Mouse (Mus musculus) midbrain, embryonic 15.5 days (tissue): ENCODE measurements at regions not wholly inside any gene's neighbourhood (a gene's known extent, or its start where the extent isn't known, plus 50 kb on each side); places are given as distances from the start of the nearest gene placed in this dataset.
A peak's percentile ranks its signal among the peaks of the same experiment; 100 is the strongest.

Source experiments
- ATAC-seq: fragments of 200-750 bp; cut with Nextera tagmentation; replicated peaks from 2 replicates; pipeline ENCODE4 v1.8.0; 2017; ENCODE audit warnings: moderate TSS enrichment
- H3K27ac ChIP-seq: fragments of 300-500 bp; sonication (generic); 2 replicates; pipeline ENCODE4 v1.5.1; 2015; ENCODE audit warnings: mild to moderate bottlenecking, inconsistent platforms
- H3K27me3 ChIP-seq: fragments of 300-500 bp; sonication (generic); replicated peaks from 2 replicates; pipeline ENCODE4 v1.6.1; 2015; ENCODE audit warnings: inconsistent platforms
- H3K36me3 ChIP-seq: fragments of 300-500 bp; sonication (generic); replicated peaks from 2 replicates; pipeline ENCODE4 v1.6.1; 2015; ENCODE audit warnings: inconsistent platforms
- H3K4me1 ChIP-seq: fragments of 300-500 bp; sonication (generic); 2 replicates; pipeline ENCODE4 v1.6.1; 2015; ENCODE audit warnings: inconsistent platforms
- H3K4me2 ChIP-seq: fragments of 300-500 bp; sonication (generic); 2 replicates; pipeline ENCODE4 v1.6.1; 2015; ENCODE audit warnings: inconsistent platforms, mild to moderate bottlenecking, moderate library complexity
- H3K4me3 ChIP-seq: fragments of 300-500 bp; sonication (generic); 2 replicates; pipeline ENCODE4 v1.5.1; 2015; ENCODE audit warnings: mild to moderate bottlenecking, inconsistent platforms
- H3K9ac ChIP-seq: fragments of 300-500 bp; sonication (generic); 2 replicates; pipeline ENCODE4 v1.6.1; 2015; ENCODE audit warnings: mild to moderate bottlenecking, inconsistent platforms
- H3K9me3 ChIP-seq: fragments of 300-500 bp; sonication (generic); 2 replicates; pipeline ENCODE4 v1.6.1; 2016; ENCODE audit warnings: inconsistent platforms
- WGBS: fragments of 180-500 bp; shearing (Covaris S2); methylation state at CpG from one replicate; pipeline ENCODE4 v1.1.7; 2015; ENCODE audit warnings: mixed read lengths; 5-methylcytosine and 5-hydroxymethylcytosine counted together

DNA sequence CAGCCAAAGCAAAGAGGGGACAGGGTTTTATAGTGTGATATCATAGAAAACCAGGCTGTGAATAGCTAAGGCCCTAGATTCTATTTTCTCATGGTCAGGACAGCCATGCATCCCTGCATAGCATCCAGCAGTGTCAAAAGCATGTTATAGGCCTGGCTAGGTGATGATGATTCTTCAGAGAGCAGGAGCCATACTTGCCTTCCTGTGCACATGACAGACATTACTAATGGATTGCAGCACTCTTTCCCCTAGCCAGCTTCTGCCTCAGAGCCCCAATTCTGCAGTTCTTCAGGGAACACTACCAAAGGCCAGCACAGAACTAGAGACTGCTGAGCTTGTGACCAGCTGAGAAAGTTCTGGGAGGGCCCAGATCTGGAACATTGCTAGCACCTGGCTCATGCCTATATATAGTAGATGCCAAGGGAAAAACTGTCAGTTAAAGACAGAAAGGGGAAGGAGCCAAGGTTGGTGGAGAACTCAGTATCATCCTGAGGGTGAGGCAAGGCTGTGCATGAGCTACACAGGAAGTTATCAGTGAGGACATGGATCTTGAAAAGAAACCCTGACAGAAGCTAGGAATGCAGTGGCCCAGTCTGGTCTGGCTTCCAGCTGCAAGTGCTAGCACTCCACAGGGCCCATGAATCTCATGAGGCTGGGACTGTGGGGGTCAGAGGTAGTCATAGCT, 95.6 kb downstream of the 1810010D01Rik start:
- Histone ChIP-seq H3K4me3 (no peak overlapping the region), H3K9ac (no peak overlapping the region), H3K36me3 (no peaks in the 10 kb centered on the region), H3K9me3 (no peaks in the 10 kb centered on the region), H3K4me1 (no peaks in the 10 kb centered on the region), H3K27ac (no peak overlapping the region), H3K4me2 (no peak overlapping the region), H3K27me3 (no peaks in the 10 kb centered on the region)
- ATAC-seq: no peak

DNA sequence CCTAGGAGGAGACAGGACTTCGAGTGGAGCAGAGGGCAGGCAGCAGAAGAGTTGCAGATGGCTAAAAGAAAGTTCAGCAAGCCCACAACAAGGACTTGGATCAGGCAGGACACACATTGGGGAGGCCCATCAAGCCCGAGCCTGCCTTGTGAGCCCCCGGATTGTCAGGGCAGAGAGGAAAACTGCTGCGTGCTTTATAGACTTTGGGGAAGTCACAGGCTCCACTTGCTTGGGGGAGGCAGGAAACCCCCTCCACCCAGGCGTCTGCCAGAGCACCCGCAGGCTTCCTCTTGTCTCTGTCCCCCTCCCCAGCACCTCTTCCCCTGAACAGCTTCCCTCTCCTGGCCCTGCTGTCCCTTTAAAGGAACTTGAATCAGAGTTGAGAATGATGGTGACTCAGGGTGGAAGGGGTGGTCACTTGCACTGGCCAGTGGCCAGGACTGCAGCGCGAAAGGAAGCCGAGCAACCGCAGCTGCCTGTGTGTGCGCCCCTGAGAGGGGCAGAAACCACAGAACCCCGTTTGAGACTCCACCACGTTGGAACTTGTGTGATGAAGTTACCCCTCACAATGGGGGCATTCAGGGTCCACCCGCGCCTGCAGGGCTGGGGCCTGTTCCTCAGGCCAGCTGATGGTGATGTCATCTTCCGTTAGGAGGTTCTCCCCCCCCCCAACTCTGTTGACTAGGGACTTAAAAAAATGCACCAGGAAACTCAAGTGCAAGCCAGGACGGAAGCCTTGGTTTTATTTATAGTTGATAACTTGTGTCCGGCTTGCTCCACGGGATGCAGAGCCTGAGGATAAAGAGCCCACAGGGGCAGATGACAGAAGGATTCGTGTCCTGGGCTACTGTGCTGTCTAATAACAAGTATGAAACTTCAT, 96.4 kb downstream of the 1810010D01Rik start:
- no peak overlapping the region for H3K9ac ChIP-seq
- H3K36me3 ChIP-seq: no peaks in the 10 kb centered on the region
- WGBS: 61% methylated on average over 20 of the region's 20 CpGs
- peak; percentile 37; the same call in 1 of the 2 replicates for ATAC-seq
- H3K4me2 ChIP-seq: no peak overlapping the region
- no peaks in the 10 kb centered on the region for H3K4me1 ChIP-seq
- no peaks in the 10 kb centered on the region for H3K27me3 ChIP-seq
- H3K9me3 ChIP-seq: no peaks in the 10 kb centered on the region
- H3K27ac ChIP-seq: peak overlapping the region; percentile 5
- H3K4me3 ChIP-seq: no peak overlapping the region

DNA sequence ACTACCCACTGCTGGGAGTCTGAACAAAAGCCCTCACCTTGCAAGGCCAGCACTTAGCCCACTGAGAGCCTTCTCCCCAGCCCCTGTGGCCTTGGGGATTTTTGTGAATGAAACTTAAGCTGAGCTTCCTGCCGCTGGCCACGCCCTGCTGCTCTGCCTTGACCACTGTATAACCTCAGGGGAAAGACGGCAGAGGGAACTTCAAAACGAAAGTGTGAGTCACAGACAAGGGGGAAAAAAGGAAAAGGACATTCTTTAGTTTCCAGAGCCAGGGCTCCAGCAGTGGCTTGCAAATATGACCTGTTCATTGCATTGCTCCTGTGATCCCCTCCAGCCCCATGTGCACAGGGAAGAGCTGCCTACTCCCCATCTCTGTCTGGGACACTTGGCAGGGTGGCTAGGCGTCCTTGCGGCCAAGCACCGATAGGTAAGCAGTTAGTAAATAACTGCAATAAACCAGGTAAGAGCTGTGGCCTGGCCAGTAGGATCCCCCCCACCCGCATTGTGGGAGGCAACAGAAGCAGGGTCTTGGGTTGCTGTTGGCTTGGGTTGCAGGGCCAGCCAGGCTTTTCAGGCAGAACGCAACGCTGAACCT, 97.2 kb downstream of the 1810010D01Rik start:
- H3K4me2 ChIP-seq: no peak overlapping the region
- no peaks in the 10 kb centered on the region for H3K36me3 ChIP-seq
- WGBS: 48% methylated on average over 10 of the region's 10 CpGs
- no peaks in the 10 kb centered on the region for H3K4me1 ChIP-seq
- H3K27me3 ChIP-seq: no peaks in the 10 kb centered on the region
- no peak overlapping the region for H3K4me3 ChIP-seq
- no peak for ATAC-seq
- no peaks in the 10 kb centered on the region for H3K9me3 ChIP-seq
- H3K27ac ChIP-seq: peak overlapping the region; percentile 5
- H3K9ac ChIP-seq: no peak overlapping the region

DNA sequence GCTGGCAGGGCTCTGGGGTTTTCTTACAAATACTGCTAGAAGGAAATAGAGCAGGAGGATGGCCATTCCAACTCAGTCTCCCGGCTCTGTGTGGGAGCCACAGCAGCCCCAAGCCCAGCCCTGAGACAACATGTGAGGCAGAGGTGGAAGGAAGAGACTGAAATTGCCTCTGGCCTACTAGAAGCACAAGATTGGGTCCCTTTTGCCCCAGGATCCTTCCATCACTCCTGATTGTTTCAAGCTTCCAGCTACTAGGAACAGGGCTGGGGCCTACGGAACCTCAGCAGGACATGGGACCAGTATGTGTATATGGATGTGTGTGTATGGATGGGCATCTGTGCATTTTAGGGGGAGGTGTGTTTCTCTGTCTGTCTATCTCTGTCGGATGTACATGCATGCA, 97.9 kb downstream of the 1810010D01Rik start:
- no peaks in the 10 kb centered on the region for H3K4me1 ChIP-seq
- H3K27ac ChIP-seq: no peak overlapping the region
- H3K4me3 ChIP-seq: no peak overlapping the region
- H3K9me3 ChIP-seq: no peaks in the 10 kb centered on the region
- WGBS: 92% methylated on average over 3 of the region's 3 CpGs
- no peak overlapping the region for H3K9ac ChIP-seq
- H3K36me3 ChIP-seq: no peaks in the 10 kb centered on the region
- H3K4me2 ChIP-seq: no peak overlapping the region
- ATAC-seq: no peak
- no peaks in the 10 kb centered on the region for H3K27me3 ChIP-seq

DNA sequence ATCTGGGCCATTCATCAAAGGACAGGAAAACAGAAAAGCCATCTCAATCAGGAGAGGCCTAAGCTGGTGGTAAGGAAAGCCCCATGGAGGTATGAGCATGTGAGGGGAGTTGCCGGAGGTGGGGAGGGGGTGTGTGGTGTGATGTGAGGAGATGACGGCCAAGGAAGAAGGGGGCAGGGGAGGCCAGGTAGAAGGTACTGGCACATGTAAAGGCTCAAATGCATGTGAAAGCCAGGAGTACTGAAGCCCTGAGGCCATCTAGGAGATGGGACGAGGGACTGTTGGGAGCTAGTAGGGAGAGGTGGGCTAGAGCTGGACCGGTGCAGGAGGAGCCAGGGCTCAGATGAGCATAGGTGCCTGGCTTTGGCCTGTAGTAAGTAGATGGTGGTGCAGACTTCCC, 98.4 kb downstream of the 1810010D01Rik start:
- WGBS: 96% methylated on average over 4 of the region's 4 CpGs
- H3K4me2 ChIP-seq: no peak overlapping the region
- ATAC-seq: no peak
- no peaks in the 10 kb centered on the region for H3K36me3 ChIP-seq
- no peak overlapping the region for H3K4me3 ChIP-seq
- no peak overlapping the region for H3K9ac ChIP-seq
- no peak overlapping the region for H3K27ac ChIP-seq
- H3K9me3 ChIP-seq: no peaks in the 10 kb centered on the region
- H3K4me1 ChIP-seq: no peaks in the 10 kb centered on the region
- H3K27me3 ChIP-seq: no peaks in the 10 kb centered on the region

DNA sequence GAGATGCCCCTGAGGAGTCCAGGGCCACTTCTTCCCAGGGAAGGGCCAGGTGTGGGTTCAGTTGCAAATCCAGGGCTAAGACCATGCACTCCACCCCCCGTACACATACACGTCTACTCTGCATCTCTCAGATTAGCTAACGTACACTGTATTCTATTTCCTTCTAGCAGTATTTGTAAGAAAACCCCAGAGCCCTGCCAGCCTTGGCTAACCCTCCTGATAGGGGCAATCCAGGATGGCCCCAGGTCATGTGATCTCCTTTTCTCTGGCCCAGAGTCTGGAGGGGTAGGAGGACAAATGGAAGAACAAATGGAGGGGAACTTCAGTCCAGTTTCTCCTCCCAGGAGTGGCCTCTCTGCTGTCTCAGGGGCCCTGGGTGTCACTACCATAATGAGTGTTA, 98.9 kb downstream of the 1810010D01Rik start:
- no peak overlapping the region for H3K4me2 ChIP-seq
- no peaks in the 10 kb centered on the region for H3K36me3 ChIP-seq
- H3K27ac ChIP-seq: no peak overlapping the region
- H3K4me3 ChIP-seq: no peak overlapping the region
- H3K4me1 ChIP-seq: no peaks in the 10 kb centered on the region
- no peaks in the 10 kb centered on the region for H3K9me3 ChIP-seq
- WGBS: 96% methylated on average over 3 of the region's 3 CpGs
- H3K9ac ChIP-seq: no peak overlapping the region
- no peak for ATAC-seq
- H3K27me3 ChIP-seq: no peaks in the 10 kb centered on the region

DNA sequence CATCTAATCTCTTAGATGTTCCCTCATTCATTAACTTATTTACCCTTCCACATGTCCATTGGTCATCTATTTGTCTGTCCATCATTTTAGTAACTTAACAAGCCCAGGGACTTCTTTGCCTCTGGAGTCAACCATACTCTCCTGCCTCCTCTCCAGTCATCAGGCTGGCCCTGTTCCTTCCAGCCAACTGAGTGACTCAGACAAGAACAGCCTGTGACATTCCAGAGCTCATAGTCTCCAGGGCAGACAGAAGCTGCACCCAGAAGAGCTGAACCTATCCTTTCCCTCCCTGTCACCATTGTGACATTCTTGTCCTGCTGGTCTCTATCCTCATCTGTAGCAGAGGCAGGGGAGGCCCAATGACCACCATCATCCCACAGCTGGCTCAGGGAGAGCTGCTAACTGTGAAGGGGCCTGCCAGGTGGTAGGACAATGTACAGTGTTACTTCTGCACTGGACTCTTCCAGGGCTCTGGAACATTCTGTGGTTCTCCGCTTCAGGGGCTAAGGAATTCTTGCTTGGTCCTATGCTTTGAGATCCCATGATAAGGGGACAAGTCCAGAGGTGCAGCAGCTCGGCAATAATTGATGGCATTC, 100.2 kb downstream of the 1810010D01Rik start:
- H3K9me3 ChIP-seq: no peaks in the 10 kb centered on the region
- 79% methylated on average over 2 of the region's 2 CpGs for WGBS
- H3K27ac ChIP-seq: no peak overlapping the region
- no peaks in the 10 kb centered on the region for H3K4me1 ChIP-seq
- ATAC-seq: no peak
- H3K4me2 ChIP-seq: no peak overlapping the region
- H3K4me3 ChIP-seq: no peak overlapping the region
- no peaks in the 10 kb centered on the region for H3K27me3 ChIP-seq
- H3K36me3 ChIP-seq: no peaks in the 10 kb centered on the region
- H3K9ac ChIP-seq: no peak overlapping the region

DNA sequence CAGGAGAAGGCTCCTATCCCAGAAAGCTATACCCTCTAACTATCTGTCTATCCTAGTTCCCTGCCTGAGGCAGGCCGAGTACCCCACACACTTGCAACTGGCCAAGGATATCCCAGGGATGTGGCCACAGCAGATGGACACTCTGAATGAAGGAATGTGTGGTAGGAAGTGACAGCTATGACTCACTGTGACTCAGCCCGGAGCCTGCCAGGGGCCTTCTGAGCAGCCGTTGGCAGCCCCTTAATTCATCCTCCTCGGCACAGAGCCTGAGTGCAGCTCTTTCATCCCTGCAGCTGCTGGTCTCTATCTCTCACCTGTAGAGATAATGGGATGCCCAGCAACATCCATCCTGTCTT, 101.4 kb downstream of the 1810010D01Rik start:
- Histone ChIP-seq H3K4me3 (no peak overlapping the region), H3K4me1 (no peaks in the 10 kb centered on the region), H3K9me3 (no peaks in the 10 kb centered on the region), H3K27ac (no peak overlapping the region), H3K9ac (no peak overlapping the region), H3K36me3 (no peaks in the 10 kb centered on the region), H3K27me3 (no peaks in the 10 kb centered on the region), H3K4me2 (no peak overlapping the region)
- no peak for ATAC-seq
- WGBS: 80% methylated on average over 4 of the region's 4 CpGs

DNA sequence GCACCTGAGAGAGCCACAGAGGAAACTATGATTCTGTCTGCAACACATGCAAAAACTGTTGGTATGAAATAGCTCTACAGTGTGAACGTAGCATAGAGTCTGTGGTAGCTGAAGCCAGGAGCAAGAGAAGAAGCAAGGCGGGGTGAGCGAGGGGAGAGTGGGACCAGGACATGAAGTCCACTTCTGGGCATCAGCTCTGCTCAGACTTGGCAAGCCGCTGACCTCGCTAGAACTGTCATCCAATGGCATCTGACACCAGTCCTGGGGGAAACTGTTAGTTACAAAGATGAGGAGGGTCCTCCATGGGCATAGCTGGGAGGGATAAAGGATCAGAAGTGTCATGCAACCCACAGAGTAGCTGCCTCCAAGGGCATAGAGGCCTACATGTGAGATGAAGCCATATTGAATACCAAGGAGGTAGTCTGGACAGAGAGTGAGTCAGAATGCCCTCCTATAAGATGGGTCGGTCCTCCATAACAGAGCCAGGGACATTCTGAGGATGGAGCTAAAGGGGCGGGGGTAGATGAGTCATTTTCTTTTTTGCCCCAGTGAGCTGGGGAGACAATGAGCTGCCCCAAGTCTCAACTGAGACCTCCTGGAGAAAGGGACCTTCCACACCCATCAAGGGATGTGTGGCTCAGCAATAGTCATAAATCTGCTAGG, 102.0 kb downstream of the 1810010D01Rik start:
- no peaks in the 10 kb centered on the region for H3K4me1 ChIP-seq
- no peaks in the 10 kb centered on the region for H3K36me3 ChIP-seq
- H3K27me3 ChIP-seq: no peaks in the 10 kb centered on the region
- no peaks in the 10 kb centered on the region for H3K9me3 ChIP-seq
- H3K4me3 ChIP-seq: no peak overlapping the region
- ATAC-seq: no peak
- H3K9ac ChIP-seq: no peak overlapping the region
- H3K4me2 ChIP-seq: no peak overlapping the region
- 95% methylated on average over 7 of the region's 7 CpGs for WGBS
- no peak overlapping the region for H3K27ac ChIP-seq

DNA sequence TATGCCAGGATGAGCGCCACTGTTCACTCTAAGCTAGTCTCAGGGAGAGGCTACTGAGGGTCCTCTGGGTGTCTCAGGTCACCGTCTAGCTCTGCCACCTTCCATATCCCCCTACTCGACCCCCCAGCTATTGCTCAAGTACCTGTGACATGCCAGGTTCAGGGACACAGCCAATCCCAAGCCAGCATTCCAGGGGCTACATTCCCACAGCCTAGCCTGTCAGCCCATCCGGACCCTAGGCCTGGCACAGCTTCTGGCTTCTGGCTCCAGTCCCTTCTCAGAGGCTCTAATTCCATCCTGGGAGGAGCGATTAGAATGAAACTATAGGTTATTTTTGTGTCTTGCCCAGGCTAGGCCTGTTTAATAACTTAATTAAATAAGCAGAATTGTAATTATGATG, 105.2 kb downstream of the 1810010D01Rik start:
- WGBS: 74% methylated on average over 5 of the region's 5 CpGs

DNA sequence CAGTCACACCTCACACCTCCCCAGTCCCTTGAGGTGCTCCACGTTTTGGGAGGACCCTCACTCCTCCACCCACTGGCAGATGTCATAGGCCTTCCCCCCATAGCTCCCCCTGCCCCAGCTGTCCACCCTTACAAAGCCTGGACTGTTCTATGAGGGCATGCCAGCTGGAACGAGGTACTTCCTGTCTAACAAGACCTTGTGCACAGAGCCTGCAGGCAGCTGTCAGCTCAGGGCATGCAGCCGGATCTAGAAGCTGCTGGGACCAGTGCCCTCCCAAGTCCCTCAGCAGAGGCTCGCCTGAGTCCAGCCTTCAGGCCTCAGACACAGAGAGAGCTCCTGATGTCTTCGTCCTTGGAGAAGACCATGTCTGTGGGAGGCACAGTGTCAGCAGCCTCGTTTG, 105.7 kb downstream of the 1810010D01Rik start:
- no peaks in the 10 kb centered on the region for H3K36me3 ChIP-seq
- ATAC-seq: no peak
- H3K27me3 ChIP-seq: no peaks in the 10 kb centered on the region
- H3K9me3 ChIP-seq: no peaks in the 10 kb centered on the region
- H3K4me2 ChIP-seq: no peak overlapping the region
- no peak overlapping the region for H3K9ac ChIP-seq
- no peak overlapping the region for H3K27ac ChIP-seq
- no peaks in the 10 kb centered on the region for H3K4me1 ChIP-seq
- 68% methylated on average over 6 of the region's 6 CpGs for WGBS
- H3K4me3 ChIP-seq: no peak overlapping the region

More for the DNA sequence above, 105.2 kb downstream of the 1810010D01Rik start:
- no peak for ATAC-seq
- no peaks in the 10 kb centered on the region for H3K9me3 ChIP-seq
- H3K27ac ChIP-seq: no peak overlapping the region
- no peaks in the 10 kb centered on the region for H3K27me3 ChIP-seq
- H3K4me2 ChIP-seq: no peak overlapping the region
- H3K4me1 ChIP-seq: no peaks in the 10 kb centered on the region
- no peak overlapping the region for H3K9ac ChIP-seq
- H3K4me3 ChIP-seq: no peak overlapping the region
- no peaks in the 10 kb centered on the region for H3K36me3 ChIP-seq

DNA sequence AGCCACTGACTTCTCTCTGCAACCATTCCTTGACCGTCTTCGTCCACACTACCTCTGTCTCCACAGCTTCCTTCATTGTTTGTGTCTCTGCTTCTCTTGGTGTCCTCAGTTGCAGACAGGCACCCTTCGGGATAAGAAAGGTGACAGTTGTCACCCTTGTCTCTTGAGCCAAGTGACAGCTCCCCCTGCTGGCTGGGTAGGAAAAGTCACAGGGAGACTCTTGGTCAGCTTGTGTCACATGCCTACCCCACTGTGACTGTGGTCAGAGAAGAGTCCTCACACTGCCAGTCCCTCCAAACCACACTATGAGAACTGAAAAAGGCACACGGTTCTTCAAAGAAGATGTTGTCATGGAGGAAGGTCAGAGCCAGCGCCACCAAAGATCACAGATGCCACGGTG, 109.6 kb downstream of the 1810010D01Rik start:
- no peaks in the 10 kb centered on the region for H3K27me3 ChIP-seq
- H3K4me2 ChIP-seq: no peak overlapping the region
- H3K4me3 ChIP-seq: no peak overlapping the region
- WGBS: 92% methylated on average over 6 of the region's 6 CpGs
- H3K36me3 ChIP-seq: no peaks in the 10 kb centered on the region
- no peak overlapping the region for H3K9ac ChIP-seq
- no peaks in the 10 kb centered on the region for H3K9me3 ChIP-seq
- H3K4me1 ChIP-seq: no peaks in the 10 kb centered on the region; the same call in 1 of the 2 replicates
- ATAC-seq: no peak
- H3K27ac ChIP-seq: no peak overlapping the region
